Mouse (Mus musculus) embryonic stem cell, embryonic (primary cell): ENCODE results near the gene Rtl4.

ENCODE experiments used
- CTCF ChIA-PET, 4 experiments: fragments of 300-600 bp in 2 of 4; fragments of 350-600 bp in 2 of 4; sonication (Branson Sonifier 250); formaldehyde crosslinking; loops; one replicate each; lab custom pipeline; 2022; ENCODE audit warnings: inconsistent platforms in 2 of 4; lab: Charles Lee
- POLR2A ChIA-PET, 4 experiments: fragments of 300-600 bp in 2 of 4; fragments of 350-600 bp in 2 of 4; sonication (Branson Sonifier 250); formaldehyde crosslinking; loops; one replicate each; lab custom pipeline; 2022; ENCODE audit warnings: antibody characterized with exemption in 4 of 4, inconsistent platforms in 1 of 4; lab: Charles Lee

Gene Rtl4

DNA sequence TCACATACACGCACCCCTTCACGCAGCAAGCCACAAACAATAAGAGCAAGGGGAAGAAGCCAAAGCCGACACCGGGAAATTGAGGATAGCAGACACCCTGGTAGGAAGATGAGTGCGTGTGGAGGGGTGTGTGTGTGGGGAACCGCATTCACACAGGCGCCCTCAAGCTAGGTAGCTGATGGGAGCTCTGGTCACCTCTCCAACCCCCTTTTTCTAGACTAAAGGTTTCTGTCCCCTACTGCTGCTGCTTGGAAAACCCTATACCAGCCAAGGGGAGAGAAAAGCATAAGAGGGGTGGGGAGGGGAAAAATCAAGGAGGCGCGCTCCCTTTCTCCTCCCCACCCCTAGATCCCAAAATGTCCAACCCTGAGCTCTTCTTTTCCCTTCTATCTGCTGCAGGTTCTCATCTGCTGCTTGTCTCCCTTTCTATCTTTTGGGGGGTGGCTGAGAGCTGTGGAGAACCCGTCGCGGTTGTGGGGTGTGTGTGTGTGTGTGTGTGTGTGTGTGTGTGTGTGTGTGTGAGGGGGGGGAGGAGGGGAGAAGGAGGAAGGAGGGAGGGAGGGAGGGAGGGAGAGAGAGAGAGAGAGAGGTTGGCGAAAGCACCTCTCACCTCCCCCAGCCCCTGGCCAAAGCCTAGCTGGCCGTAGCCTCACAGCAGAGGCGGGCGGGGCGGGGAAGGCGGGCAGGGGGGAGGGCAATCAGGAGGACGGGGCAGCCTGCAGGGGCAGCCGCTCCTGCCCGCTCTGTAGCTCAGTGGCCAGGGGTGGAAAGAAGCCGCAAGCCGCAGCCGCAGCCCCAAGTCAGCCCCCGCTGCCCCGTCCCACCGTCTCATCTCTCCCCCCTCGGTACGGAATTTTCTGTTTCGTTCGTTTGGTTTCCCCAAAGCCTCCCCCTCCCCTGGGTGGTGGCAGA is at the start of gene Rtl4:
Gene Rtl4 (plus strand): TSS at position 701 of the 912 bp plus-strand sequence.
- ChIA-PET CTCF (no interaction called here), POLR2A (interaction anchor here in 1 of 4 experiments (0.6 kb wide), 2 partner anchors 447 to 677 kb away, joined by 4 read pairs; no protein-coding TSS in a partner anchor)

DNA sequence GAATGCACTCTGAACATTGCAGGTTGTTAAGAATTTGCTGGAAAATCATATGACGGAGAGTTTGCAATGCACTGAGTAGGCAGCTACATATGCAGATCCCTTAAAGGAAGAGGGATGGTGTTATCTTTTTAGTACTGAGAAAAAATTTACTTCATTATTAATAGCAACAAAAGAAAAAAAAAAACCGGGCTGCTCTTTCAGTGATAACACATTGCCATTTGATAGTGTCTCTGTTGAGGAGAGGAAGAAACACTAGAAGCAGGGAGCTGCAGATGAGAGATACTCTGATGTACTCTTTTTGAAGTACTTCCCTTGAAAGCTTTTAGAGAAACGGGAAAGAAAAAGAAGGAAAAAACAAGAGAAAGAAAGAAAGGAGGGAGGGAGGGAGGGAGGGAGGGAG is 44.0 kb upstream of the Rtl4 start:
- POLR2A ChIA-PET, result interaction anchor here in 2 of 4 experiments (0.5 to 0.6 kb wide), 2 partner anchors 280 to 843 kb away, joined by 3 read pairs; no protein-coding TSS in a partner anchor
- CTCF ChIA-PET, result interaction anchor here in 2 of 4 experiments (0.6 to 0.7 kb wide), 2 partner anchors 117 to 236 kb away, joined by 4 to 5 read pairs; no protein-coding TSS in a partner anchor

DNA sequence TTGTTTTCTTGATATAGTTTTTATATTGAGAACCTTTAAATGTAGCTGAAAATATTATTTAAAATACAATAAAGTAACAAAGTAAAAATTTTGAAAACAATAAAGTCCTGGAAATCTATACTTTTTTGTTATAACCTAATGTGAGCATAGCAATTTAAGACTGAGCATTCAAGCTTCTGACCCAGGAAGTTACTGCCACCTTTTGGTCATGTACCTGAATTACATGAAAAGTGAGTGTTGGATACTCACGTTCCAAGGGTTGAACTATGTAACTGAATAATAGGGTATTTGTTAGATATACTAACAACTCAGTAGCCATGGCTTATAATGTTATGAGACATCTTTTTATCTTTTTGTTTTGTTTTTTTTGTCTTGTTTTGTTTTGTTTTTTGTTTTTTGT is 43.3 kb upstream of the Rtl4 start:
- CTCF ChIA-PET, result interaction anchor here in 1 of 4 experiments (0.6 kb wide), 1 partner anchor 116 kb away, joined by 4 read pairs; no protein-coding TSS in a partner anchor
- POLR2A ChIA-PET, result interaction anchor here in 1 of 4 experiments (0.5 kb wide), 1 partner anchor 281 kb away, joined by 3 read pairs; no protein-coding TSS in a partner anchor

DNA sequence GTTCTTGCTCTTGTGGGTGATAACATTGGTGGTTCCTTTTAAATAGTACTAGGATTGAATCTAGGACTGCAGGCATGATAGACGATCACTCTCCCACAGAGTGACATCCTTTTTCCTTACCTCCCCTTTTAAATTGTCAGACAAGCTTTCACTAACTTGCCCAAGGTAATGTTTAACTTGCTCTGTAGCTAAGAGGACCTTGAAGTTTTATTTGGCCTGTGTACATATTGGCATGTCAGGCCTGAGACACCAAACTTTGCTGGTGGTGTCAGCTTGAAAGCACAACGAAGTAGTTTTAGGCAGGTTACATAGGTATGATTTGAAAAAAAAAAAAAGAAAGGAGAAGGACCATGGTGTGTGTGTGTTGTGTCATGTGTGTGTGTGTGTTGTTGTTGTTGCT is 36.5 kb upstream of the Rtl4 start:
- POLR2A ChIA-PET, result interaction anchor here in 1 of 4 experiments (0.6 kb wide), 2 partner anchors 49 to 308 kb away, joined by 4 to 5 read pairs; no protein-coding TSS in a partner anchor
- CTCF ChIA-PET, result no interaction called here

DNA sequence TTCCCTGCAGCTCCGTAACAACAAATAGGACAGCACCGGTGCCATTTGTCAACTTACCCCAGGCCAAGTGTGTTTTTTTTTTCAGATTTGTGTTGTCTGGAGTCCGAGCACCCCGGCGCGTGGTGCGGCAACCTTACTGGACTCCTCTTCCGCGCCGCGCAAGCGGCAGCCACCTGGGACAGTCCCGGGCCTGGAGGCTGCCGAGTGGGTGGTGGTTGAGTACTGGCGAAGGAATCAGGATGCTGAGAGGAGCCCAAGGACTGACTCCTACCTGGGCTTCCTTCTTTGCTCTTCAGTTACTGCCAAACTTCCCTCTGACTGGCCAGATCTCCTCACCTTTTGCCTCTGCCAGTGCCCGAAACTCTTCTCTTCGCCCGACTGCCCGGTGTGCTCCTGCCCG is 965 bp upstream of the Rtl4 start:
- CTCF ChIA-PET, result no interaction called here
- POLR2A ChIA-PET, result interaction anchor here in 1 of 4 experiments (0.6 kb wide), 1 partner anchor 447 kb away, joined by 4 read pairs; no protein-coding TSS in a partner anchor

DNA sequence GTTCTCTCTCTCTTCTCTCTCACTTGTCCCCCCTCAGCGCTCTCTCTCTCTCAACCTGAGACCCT is 733 bp upstream of the Rtl4 start, which contains the start of gene Trpc5:
Gene Trpc5 (minus strand): TSS at position 39 of the 65 bp plus-strand sequence.
- ChIA-PET CTCF (no interaction called here), POLR2A (interaction anchor here in 1 of 4 experiments (0.6 kb wide), 1 partner anchor 447 kb away, joined by 4 read pairs; no protein-coding TSS in a partner anchor)

DNA sequence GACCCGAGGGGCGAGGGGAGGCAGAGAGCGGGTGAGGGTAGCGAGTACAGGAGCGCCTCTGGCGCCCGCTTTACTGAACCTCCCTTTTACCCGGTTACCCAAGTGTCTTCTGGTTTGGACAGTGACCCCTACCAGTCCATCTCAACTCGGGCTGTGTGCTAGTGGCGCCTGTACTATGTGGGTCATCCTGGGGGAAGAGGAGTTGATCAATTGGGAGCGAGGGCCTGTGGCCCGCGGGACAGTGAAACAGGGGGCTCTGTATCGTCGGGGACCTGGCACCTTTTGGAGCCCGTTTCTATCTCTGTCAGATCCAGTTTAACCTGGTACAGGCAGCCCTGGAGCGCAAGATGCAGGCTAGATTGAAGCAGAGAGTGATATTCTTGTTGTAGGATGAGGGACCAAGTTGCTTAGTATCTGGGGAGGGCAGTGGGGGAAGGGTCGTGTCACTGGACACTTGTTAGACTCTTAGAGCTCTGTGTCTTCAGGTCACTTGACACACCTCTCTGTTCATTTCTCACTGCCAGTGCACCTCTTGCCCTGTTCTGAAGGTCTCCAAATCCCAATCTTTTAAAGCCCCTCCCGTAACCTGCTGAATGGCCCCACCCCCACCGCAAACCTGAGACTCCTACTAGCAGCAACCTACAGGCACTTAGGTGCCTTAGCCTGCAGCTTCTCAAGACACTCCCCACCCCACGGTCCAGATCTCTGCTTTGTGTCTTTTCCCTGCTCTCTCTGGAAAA is 582 bp downstream of the Rtl4 start:
- CTCF ChIA-PET, result no interaction called here
- POLR2A ChIA-PET, result no interaction called here

DNA sequence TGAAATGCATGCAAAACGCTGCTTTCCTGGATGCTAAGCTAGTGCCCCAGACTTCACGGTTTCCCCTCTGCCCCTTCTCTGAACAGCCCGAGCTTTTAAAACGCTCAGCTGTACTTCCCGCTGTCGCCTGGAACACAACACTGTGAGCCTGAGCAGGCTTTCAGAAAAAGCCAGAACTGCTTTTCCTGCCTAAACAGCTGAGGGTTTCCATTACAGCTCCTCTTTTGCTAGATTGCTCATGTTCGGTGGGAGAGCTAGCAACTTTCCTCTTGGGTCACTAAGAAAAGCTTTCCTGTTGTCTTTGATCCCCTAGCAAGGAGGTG is 1.1 kb downstream of the Rtl4 start:
- ChIA-PET CTCF (no interaction called here), POLR2A (no interaction called here)

DNA sequence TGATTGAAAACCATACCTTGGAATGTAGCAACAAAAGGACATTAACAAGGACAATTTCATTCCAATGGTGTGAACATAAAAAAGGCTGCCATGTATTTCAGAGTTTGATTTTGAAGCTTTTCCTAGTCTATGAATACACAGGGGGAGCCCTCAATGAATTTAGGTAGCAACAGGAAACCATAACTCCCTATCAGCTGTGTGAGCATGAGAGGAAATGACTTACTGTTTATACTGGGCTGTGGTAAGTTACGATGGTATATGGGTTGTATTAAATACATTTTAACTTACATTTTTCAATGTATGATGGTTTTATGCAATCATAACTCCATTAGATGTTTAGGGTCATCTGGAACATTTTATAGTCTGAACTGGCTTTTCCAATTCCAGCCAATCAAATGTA is 27.6 kb downstream of the Rtl4 start:
- POLR2A ChIA-PET, result no interaction called here
- CTCF ChIA-PET, result no interaction called here

DNA sequence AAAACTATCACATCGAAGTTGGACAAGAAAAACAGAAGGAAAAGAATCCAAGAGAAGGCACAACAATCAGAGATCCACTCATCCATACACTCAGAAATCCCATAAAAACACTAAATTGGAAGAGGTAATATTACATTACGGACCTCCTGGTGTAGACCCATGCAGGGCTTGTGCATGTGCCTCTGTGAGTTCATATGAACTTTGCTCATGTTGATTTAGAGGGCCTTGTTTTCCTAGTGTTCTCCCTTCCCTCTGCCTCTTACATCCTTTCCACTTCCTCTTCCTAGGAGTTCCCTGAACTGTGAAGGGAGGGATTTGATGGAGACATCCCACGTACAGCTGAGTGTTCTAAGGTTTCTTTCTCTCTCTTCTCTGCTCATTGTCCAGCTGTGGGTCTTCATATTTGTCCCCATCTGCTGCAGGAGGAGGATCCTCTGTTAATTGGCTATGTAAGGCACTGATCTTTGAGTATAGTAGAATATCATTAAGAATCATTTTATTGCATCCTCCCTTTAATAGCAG is 58.9 kb downstream of the Rtl4 start:
- ChIA-PET CTCF (no interaction called here), POLR2A (no interaction called here)

DNA sequence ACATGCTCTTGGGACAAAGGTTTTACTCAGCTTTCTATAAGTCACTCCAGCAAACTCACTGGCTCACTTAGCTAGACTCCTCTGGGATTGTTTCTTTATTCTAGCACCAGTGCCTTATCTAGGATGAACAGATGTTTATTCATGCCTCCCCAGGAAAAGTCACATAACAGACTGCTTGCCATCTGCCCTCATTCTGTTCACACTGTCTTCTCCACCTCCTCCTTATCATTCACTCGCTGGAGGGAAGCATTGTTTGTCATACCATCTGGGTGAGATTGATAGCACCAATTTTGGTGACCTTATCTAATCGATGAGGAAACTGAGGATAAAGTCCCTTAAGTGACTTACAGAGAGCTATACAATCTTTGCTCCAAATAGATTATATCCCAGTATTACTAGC is 298.3 kb downstream of the Rtl4 start:
- CTCF ChIA-PET, result no interaction called here
- POLR2A ChIA-PET, result no interaction called here

DNA sequence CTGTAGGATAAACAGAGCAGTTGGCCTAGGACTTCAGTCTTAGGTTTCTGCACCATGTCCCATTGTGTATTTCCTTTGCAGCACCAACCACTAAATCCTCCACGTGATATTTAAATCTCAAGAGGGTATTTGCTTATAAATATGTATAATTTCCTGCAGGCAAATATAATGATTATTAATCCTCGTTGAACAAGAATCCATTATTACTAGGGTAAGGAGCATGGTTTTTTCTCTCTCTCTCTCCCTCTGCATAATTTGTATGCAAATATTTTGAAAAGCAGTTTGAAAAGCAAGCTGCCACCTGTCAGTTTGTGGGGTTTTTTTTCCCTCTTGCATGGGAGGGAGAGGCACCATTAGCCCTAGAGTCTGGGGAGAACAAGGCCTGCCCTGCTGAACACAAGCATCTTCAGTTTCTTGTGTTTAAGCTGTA is 376.8 kb downstream of the Rtl4 start:
- ChIA-PET POLR2A (no interaction called here), CTCF (no interaction called here)

DNA sequence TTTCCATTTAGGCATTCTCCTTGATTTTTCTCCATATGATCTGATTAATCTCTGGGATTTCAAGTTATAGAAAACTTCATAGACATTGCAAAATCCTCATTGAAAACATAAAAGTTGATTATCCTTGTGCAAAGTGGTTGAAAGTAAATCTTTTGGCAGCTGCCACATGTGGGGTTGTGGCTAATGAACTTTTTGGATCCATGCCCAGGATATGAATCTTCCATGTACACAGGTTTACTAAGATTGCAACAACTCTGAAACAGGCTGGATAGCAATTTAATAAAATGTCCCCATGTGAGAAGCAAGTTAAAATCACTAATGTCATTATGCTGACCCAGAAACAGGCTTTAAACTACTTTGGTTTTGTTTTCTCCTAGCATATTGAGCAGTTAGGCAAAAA is 401.1 kb downstream of the Rtl4 start:
- POLR2A ChIA-PET, result no interaction called here
- CTCF ChIA-PET, result no interaction called here

DNA sequence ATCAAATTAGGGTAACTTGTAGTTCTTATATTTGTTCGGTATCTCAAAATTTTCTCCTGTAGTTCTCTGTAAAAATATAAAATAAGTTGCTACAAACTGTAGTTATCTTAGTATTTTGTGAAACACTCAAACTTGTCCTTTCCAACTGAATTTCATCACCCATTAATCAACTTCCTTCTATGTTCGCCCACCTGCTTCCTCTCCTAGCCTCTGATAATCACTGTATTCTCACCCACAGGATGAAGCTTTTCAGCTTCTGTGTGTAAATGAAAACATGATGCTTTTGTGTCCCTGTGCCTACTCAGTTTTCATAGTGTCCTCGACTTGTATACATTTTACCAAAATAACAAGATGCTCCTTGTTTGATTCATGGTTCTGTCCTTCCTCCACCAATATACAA is 401.7 kb downstream of the Rtl4 start:
- CTCF ChIA-PET, result no interaction called here

DNA sequence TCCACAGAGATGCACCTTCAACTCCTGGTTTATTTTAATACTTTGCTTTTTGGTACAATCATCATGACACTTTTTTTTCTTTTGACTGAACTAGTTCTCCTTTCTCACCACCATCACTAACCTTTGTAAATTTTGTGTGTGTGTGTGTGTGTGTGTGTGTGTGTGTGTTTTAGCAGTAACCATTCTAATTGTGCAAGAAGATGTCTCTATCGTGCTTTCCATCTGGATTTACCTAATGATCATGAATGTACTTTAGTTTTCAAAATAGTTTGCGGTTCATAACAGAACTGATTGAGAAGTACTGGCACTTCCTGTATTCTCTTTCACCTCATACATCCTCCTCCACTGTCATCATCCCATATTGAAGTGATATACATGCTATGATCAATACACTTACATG is 402.3 kb downstream of the Rtl4 start:
- POLR2A ChIA-PET, result no interaction called here
- CTCF ChIA-PET, result no interaction called here

More for the DNA sequence above, 401.7 kb downstream of the Rtl4 start:
- POLR2A ChIA-PET, result no interaction called here
